Mouse (Mus musculus): ENCODE measurements at regions not wholly inside any gene's neighbourhood (a gene's known extent, or its start where the extent isn't known, plus 50 kb on each side); places are given as distances from the start of the nearest gene placed in this dataset.
"Not testable (repeated sequence)": the region's sequence is repeated elsewhere in the genome, so short reads cannot be mapped to it uniquely, and the experiment has no call there.

DNA sequence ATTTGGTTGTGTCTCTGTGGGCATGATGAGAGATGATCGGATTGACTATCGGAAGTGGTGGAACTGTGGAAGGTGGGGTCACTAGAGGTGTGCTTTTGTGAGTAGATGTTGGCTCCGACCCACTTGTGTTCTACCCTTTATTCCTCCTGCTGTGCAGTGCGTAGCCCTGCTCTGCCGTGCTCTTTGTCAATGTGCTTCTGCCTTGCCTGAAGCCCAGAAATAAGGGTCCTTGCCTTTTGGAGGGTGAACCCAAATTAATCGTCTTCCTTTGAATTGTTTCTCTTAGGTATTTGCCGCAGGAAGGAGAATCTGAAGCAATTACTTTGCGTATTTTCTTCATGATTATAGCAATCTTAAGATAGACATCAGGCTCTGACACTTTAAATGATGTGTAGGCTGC lies 421.6 kb upstream of the Zfp507 start:
- no peak for DNase-seq (ENCODE audit: low read depth)

- DNase-seq (ENCODE audit: low read depth): no peak
Observed at GRCm38 (mm10) chr7:36218386-36218785, 415.6 kb upstream of the Zfp507 start.

GRCm38 (mm10) chr7:36210034-36210433 lies 407.2 kb upstream of the Zfp507 start:
- DNase-seq (ENCODE audit: low read depth): no peak

DNA sequence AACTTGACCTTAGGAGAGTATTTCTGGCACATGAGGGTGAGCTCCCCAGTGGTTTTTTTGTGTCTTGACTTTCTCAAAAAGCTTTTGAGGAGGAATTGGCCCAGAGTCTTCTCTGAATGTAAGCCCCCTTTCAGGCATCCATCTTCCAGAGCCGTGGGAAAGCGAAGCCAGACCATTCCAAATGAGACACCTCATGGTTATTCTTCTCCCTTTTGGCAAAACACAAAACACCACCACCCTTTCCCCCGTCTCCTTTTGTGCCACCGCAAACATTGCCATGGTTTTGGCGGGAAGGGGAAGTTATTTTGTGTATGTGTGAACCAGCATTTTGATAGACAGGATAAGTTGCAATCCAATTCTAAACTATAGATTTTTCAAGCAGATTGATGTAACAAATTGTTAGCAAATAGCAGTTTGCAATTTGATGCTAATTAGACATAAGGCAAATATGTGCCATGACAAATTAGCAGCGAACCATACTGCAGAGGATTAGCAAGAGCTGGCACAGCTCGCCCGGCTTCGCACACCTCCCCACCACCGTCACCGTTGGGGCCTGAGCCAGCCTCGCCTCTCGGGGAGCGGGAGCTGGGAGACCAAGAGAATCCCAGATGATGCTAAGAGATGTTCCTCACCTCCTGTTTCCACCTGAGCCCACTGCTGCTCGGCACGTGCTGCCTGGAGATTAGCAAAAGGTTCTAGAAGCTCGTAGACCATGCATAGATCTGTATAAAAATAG lies 404.9 kb upstream of the Zfp507 start:
- no peak for DNase-seq (ENCODE audit: low read depth)

GRCm38 (mm10) chr7:36198091-36198700 lies 395.4 kb upstream of the Zfp507 start:
- DNase-seq (ENCODE audit: low read depth): no peak

- DNase-seq (ENCODE audit: low read depth): no peak
Observed at GRCm38 (mm10) chr7:36196154-36196720, 393.4 kb upstream of the Zfp507 start.

- no peak for DNase-seq (ENCODE audit: low read depth)
Observed at GRCm38 (mm10) chr7:36192645-36193044, 389.8 kb upstream of the Zfp507 start.

GRCm38 (mm10) chr7:36177947-36178346 lies 375.1 kb upstream of the Zfp507 start:
- DNase-seq (ENCODE audit: low read depth): no peak

GRCm38 (mm10) chr7:36175296-36175695 lies 372.5 kb upstream of the Zfp507 start:
- DNase-seq (ENCODE audit: low read depth): no peak

DNA sequence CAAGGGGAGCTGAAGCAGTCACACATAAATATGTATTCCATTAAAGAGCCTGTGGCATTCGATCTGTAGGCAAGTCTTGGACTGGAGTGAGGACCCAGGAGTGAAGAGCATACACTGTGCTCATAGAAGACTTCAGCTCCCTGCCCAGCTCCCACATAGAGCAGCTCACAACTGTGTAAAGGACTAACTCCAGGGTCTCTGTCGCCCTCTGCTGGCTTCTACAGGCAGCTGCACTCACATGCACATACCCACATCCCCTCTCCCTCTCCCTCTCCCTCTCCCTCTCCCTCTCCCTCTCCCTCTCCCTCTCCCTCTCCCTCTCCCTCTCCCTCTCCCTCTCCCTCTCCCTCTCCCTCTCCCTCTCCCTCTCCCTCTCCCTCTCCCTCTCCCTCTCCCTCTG lies 369.7 kb upstream of the Zfp507 start:
- not testable (repeated sequence) for DNase-seq (ENCODE audit: low read depth)

DNA sequence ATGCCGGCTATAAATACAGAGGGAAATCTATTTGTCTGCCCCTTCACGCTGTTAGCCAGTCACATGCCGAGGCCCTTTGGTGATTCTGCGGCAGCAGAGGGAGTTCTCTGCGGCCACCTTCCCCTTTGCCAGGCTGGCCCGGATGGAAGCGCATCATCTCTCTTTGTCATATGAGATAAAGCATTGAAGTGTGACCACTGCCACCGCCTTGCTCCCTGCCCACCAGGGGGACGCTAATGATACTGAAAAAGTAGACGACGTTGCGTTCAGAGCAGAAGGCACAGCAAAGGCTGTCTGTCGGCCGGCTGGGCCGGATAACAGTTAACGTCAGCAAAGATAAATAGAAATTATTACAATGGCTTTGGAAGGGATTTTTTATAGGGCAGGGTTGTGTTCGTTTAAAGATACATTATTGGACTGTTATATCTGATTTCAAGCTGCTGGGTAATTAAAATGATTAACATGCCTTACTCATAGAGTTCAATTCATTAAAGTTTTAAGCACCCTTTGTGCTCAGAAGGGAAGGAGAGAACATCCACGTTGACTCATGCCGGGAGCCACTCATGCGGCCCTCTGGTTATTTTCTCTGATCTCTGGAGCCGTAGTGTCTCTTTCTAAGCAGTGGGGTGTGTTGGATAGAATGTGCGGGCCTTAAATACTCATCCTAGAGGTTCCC lies 354.6 kb upstream of the Zfp507 start:
- DNase-seq (ENCODE audit: low read depth): no peak

DNA sequence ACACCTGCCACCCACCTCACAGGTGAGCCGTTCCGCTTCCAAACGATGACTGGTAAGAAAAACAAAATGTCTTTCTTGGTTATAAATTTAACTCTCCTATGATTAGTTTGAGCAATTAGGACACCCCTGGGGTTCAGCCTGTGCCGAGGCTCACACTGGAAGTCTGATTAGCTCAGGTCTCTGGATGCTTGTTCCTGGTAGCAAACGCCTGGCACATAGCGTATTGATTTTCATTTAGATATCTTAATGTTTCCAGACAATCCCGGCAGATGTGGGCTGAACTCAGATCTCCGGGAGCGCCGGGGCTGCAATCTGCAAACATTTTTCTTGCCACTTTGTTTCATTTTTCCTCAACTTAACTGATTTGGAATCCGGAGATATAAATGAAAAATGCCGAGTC lies 353.8 kb upstream of the Zfp507 start:
- no peak for DNase-seq (ENCODE audit: low read depth)

DNA sequence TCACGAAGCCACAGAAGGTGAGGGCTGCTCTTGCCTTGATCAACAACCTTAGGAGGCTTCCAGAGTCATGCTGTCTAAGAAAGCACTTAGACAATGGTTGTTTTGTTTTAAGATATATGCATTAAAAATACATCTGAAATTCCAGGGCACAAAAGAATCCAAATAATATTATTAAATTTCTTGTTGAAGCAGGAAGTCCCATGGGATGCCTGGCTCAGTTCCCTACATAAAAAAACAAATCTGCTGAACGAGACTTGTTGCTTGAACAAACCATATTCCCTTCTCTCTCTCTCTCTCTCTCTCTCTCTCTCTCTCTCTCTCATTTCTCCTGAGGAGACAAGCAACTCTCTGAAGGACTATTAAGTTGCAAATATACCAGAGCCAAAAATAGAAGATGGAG lies 352.8 kb upstream of the Zfp507 start:
- no peak for DNase-seq (ENCODE audit: low read depth)

GRCm38 (mm10) chr7:36155159-36155558 lies 352.4 kb upstream of the Zfp507 start:
- DNase-seq (ENCODE audit: low read depth): no peak

DNA sequence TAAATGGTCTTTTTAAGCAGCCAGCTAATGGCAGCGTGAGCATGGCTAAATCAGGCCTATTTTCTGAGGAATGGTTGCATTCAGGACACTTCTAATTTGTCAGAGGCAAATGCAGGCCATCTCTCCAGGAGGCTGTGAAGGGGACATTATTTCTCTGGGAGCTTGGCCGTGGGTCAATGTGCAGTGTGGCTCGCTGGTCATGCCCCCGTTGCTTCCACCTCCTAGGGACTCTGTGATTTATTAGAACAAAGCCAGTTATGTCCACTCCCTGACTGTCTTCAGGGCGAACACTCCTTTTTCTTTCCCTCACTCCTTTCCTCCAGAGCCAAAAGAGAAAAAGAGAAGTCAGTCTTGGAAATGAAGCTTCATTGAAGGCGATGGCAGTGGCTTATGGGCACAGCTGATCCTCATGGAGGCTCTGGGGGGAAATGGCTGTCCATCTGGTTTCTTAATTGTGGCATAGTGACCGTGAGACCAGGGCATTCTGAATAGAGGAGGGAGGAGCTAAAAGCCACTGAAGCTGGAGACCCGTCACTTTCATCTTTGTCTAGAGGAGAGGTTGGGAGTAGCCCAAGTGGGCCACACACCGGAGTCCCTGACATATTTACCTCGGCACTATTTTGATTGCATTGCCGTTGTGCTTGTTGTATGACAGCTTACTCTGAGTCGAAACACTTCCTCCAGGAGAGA lies 348.2 kb upstream of the Zfp507 start:
- no peak for DNase-seq (ENCODE audit: low read depth)

DNA sequence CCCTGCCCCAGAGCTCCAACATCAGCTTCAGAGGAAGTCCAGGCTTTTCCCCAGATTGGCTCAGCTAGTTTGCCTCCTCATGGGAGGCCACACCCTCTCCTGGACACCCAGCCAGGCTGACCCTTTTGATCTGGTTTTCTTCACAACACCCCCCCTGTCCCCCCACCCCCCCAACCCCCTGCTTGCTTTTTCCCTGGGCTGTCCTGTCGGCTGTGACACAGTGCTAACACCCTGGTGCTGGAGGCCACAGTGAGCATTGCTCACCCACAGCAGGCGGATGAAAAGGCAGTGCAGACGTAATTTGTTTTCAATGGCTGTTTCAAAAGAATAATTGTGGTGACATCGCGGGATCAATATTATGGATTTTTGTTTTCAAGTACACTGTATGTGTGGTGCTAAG lies 333.8 kb upstream of the Zfp507 start:
- DNase-seq (ENCODE audit: low read depth): no peak

DNA sequence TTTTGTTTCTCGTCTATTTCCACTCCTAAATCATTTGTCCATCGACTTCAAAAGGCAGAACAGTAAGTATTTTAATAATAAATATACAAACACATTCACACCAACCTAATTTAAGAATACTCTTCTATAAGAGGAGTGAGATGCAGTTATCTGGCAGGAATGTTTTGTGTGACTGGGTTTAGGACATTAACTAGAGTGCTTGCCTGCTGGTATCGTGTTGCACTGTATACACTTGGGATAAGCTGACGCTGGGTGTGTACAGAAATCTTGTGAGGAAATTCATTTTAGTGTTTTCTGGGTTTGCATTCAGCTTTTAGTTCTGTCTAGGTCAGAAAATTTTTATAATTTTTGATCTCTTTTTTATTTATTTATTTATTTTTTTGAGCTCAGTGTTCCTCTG lies 331.8 kb upstream of the Zfp507 start:
- no peak for DNase-seq (ENCODE audit: low read depth)

- no peak for DNase-seq (ENCODE audit: low read depth)
Observed at GRCm38 (mm10) chr7:36133658-36134143, 330.9 kb upstream of the Zfp507 start.

DNA sequence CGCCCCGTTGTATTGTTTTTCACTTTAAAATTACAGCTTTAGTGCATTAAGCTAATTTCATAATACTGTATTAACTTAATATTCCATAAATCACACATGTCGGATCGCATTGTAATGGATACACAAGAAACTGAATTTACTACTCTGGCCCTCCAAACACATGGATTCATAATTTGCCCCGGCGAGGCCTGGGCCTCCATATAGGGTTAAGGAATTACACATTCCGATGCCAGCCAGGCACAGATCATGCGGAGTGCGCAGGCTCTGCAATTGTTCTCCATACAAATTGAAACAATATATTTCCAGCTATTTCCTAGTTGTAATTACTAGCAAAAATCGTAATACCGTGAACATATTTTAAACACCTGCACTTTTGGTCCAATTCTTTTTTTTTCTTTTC lies 330.2 kb upstream of the Zfp507 start:
- DNase-seq (ENCODE audit: low read depth): no peak

GRCm38 (mm10) chr7:36132569-36132968 lies 329.8 kb upstream of the Zfp507 start:
- no peak for DNase-seq (ENCODE audit: low read depth)

DNA sequence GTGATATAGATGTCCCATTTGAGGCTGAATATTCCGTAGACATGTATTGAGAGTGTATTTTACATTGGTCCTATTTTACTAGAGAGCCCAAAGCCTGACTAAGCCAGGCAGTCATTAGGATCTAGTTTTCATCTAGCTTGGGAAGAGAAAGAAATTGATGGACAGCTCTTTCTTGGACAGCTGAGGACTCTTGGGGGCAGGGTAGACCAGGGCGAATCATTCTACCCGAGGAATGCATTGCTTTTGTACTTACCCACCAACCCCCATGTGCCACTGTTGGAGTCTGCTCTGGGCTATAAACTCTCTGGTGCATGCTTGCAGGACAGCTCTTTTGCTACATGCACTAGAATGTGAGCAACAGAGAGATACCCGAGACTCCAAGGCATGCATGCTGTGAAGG lies 294.3 kb upstream of the Zfp507 start:
- no peak for DNase-seq (ENCODE audit: low read depth)

Measured in c-Kit-positive CD71-positive TER-119-negative erythroid progenitor cells, embryonic 14.5 days (primary cell).